Mouse (Mus musculus) urinary bladder, postnatal 10 days (tissue): ENCODE measurements around the gene Trpm8.

Experiments used
- DNase-seq: peaks from one replicate; pipeline ENCODE4 v3.0.0; 2022; ENCODE audit warnings: low spot score

Trpm8 gene

GRCm38 (mm10) chr1:88264869-88265240, 12.6 kb upstream of the Trpm8 start:
- no peak for DNase-seq

- no peak for DNase-seq
Observed at GRCm38 (mm10) chr1:88266123-88266522, 11.3 kb upstream of the Trpm8 start.

- no peak for DNase-seq
Observed at GRCm38 (mm10) chr1:88267489-88267888, 10.0 kb upstream of the Trpm8 start.

GRCm38 (mm10) chr1:88268070-88268469, 9.4 kb upstream of the Trpm8 start:
- DNase-seq = no peak

GRCm38 (mm10) chr1:88269539-88270309, 7.7 kb upstream of the Trpm8 start:
- no peak for DNase-seq

- no peak for DNase-seq
Observed at GRCm38 (mm10) chr1:88272851-88273250, 4.6 kb upstream of the Trpm8 start.

GRCm38 (mm10) chr1:88273326-88273725, 4.1 kb upstream of the Trpm8 start:
- DNase-seq = no peak

- DNase-seq = no peak
Observed at GRCm38 (mm10) chr1:88273832-88274231, 3.6 kb upstream of the Trpm8 start.

- no peak for DNase-seq
Observed at GRCm38 (mm10) chr1:88274371-88275077, 2.9 kb upstream of the Trpm8 start.

GRCm38 (mm10) chr1:88275078-88275680, 2.3 kb upstream of the Trpm8 start:
- no peak for DNase-seq

- no peak for DNase-seq
Observed at GRCm38 (mm10) chr1:88275698-88276523, 1.6 kb upstream of the Trpm8 start.

GRCm38 (mm10) chr1:88276524-88277097, 850 bp upstream of the Trpm8 start:
- DNase-seq = no peak

- no peak for DNase-seq
Observed at GRCm38 (mm10) chr1:88277818-88278511, 504 bp downstream of the Trpm8 start.

GRCm38 (mm10) chr1:88279111-88280005, 1.9 kb downstream of the Trpm8 start:
- DNase-seq = no peak

GRCm38 (mm10) chr1:88280006-88280690, 2.7 kb downstream of the Trpm8 start:
- DNase-seq = no peak

GRCm38 (mm10) chr1:88282301-88282700, 4.8 kb downstream of the Trpm8 start:
- no peak for DNase-seq

GRCm38 (mm10) chr1:88283376-88284227, 6.1 kb downstream of the Trpm8 start:
- no peak for DNase-seq

GRCm38 (mm10) chr1:88284228-88284945, 6.9 kb downstream of the Trpm8 start:
- DNase-seq = no peak
